Mouse (Mus musculus): ENCODE results near the gene Olfr619. TPM values are rescaled to one million over a fixed set of nuclear protein-coding genes. Genes with fewer than 3 reads are reported as not detected.

The Olfr619 gene
- not detected in 2 replicates for polyA plus RNA-seq (2016; fragmentation: Nextera tagmentation; extraction: Ambion mirVana)

- H3K4me1 ChIP-seq = no peaks in the 10 kb centered on the region
- H3K9me3 ChIP-seq = no peaks in the 10 kb centered on the region
- no peak within 1 kb of the TSS for H3K27ac ChIP-seq
- H3K4me3 ChIP-seq = no peak within 1 kb of the TSS
- no peak within 1 kb of the TSS for H3K9ac ChIP-seq
- ATAC-seq (ENCODE audit: insufficient number of reproducible peaks, insufficient read depth, low FRiP score, low TSS enrichment) = no peak
- no peaks in the 10 kb centered on the region for H3K27me3 ChIP-seq
- no peaks in the 10 kb centered on the region for H3K36me3 ChIP-seq
- H3K4me2 ChIP-seq (replicated peaks) = no peak within 1 kb of the TSS
These were observed at the start of gene Olfr619 for GRCm38 (mm10) chr7:103600275-103600674. TSS of gene Olfr619 (plus strand) at chr7:103600575.

- Histone ChIP-seq H3K4me1 (no peaks in the 10 kb centered on the region), H3K27me3 (no peaks in the 10 kb centered on the region), H3K9ac (no peak within 1 kb of the TSS), H3K4me3 (no peak within 1 kb of the TSS), H3K4me2 (replicated peaks) (no peak within 1 kb of the TSS), H3K36me3 (no peaks in the 10 kb centered on the region), H3K27ac (no peak within 1 kb of the TSS), H3K9me3 (no peaks in the 10 kb centered on the region)
- WGBS = 75% methylated on average over 2 of the region's 2 CpGs
- ATAC-seq (ENCODE audit: insufficient number of reproducible peaks, insufficient read depth, low FRiP score, low TSS enrichment) = no peak
These were observed 44.6 kb upstream of the Olfr619 start, which contains the start of gene Olfr615 for GRCm38 (mm10) chr7:103555779-103556178. TSS of gene Olfr615 (plus strand) at chr7:103556079.

GRCm38 (mm10) chr7:103569043-103569442, 31.3 kb upstream of the Olfr619 start, which contains the start of gene Olfr616:
TSS of gene Olfr616 (minus strand) at chr7:103569143.
- WGBS = 77% methylated on average over 3 of the region's 3 CpGs
- no peak within 1 kb of the TSS for H3K9ac ChIP-seq
- H3K27ac ChIP-seq = no peak within 1 kb of the TSS
- H3K4me1 ChIP-seq = no peaks in the 10 kb centered on the region
- no peaks in the 10 kb centered on the region for H3K36me3 ChIP-seq
- H3K9me3 ChIP-seq = no peaks in the 10 kb centered on the region
- no peak within 1 kb of the TSS for H3K4me3 ChIP-seq
- no peak for ATAC-seq (ENCODE audit: insufficient number of reproducible peaks, insufficient read depth, low FRiP score, low TSS enrichment)
- H3K4me2 ChIP-seq (replicated peaks) = no peak within 1 kb of the TSS
- H3K27me3 ChIP-seq = no peaks in the 10 kb centered on the region

GRCm38 (mm10) chr7:103572761-103573160, 27.6 kb upstream of the Olfr619 start, which contains the start of gene Olfr617:
TSS of gene Olfr617 (plus strand) at chr7:103573061.
- Histone ChIP-seq H3K27me3 (no peaks in the 10 kb centered on the region), H3K4me3 (no peak within 1 kb of the TSS), H3K9ac (no peak within 1 kb of the TSS), H3K4me1 (no peaks in the 10 kb centered on the region), H3K27ac (no peak within 1 kb of the TSS), H3K36me3 (no peaks in the 10 kb centered on the region), H3K9me3 (no peaks in the 10 kb centered on the region), H3K4me2 (replicated peaks) (no peak within 1 kb of the TSS)
- 81% methylated on average over 1 of the region's 1 CpGs for WGBS
- no peak for ATAC-seq (ENCODE audit: insufficient number of reproducible peaks, insufficient read depth, low FRiP score, low TSS enrichment)

- no peak within 1 kb of the TSS for H3K4me3 ChIP-seq
- WGBS = 59% methylated on average over 2 of the region's 2 CpGs
- H3K9ac ChIP-seq = no peak within 1 kb of the TSS
- no peaks in the 10 kb centered on the region for H3K4me1 ChIP-seq
- no peaks in the 10 kb centered on the region for H3K27me3 ChIP-seq
- no peaks in the 10 kb centered on the region for H3K9me3 ChIP-seq
- no peak within 1 kb of the TSS for H3K27ac ChIP-seq
- no peak for ATAC-seq (ENCODE audit: insufficient number of reproducible peaks, insufficient read depth, low FRiP score, low TSS enrichment)
- no peak within 1 kb of the TSS for H3K4me2 ChIP-seq (replicated peaks)
- no peaks in the 10 kb centered on the region for H3K36me3 ChIP-seq
These were observed 10.6 kb upstream of the Olfr619 start, which contains the start of gene Olfr618 for GRCm38 (mm10) chr7:103589803-103590202. TSS of gene Olfr618 (plus strand) at chr7:103590103.

GRCm38 (mm10) chr7:103607425-103607824, 7.0 kb downstream of the Olfr619 start:
- no peaks in the 10 kb centered on the region for H3K4me1 ChIP-seq
- H3K4me3 ChIP-seq = no peak overlapping the region
- 85% methylated on average over 2 of the region's 2 CpGs for WGBS
- no peak overlapping the region for H3K27ac ChIP-seq
- no peaks in the 10 kb centered on the region for H3K9me3 ChIP-seq
- H3K36me3 ChIP-seq = no peaks in the 10 kb centered on the region
- no peaks in the 10 kb centered on the region for H3K27me3 ChIP-seq
- no peak overlapping the region for H3K4me2 ChIP-seq (replicated peaks)
- ATAC-seq (ENCODE audit: insufficient number of reproducible peaks, insufficient read depth, low FRiP score, low TSS enrichment) = no peak
- H3K9ac ChIP-seq = no peak overlapping the region

GRCm38 (mm10) chr7:103612434-103612833, 12.1 kb downstream of the Olfr619 start, which contains the start of gene Olfr620:
TSS of gene Olfr620 (minus strand) at chr7:103612534.
- no peak for ATAC-seq (ENCODE audit: insufficient number of reproducible peaks, insufficient read depth, low FRiP score, low TSS enrichment)
- no peak within 1 kb of the TSS for H3K9ac ChIP-seq
- no peak within 1 kb of the TSS for H3K4me2 ChIP-seq (replicated peaks)
- H3K4me1 ChIP-seq = no peaks in the 10 kb centered on the region
- H3K27me3 ChIP-seq = no peaks in the 10 kb centered on the region
- no peak within 1 kb of the TSS for H3K4me3 ChIP-seq
- H3K9me3 ChIP-seq = no peaks in the 10 kb centered on the region
- no peaks in the 10 kb centered on the region for H3K36me3 ChIP-seq
- 73% methylated on average over 2 of the region's 2 CpGs for WGBS
- no peak within 1 kb of the TSS for H3K27ac ChIP-seq

- ATAC-seq (ENCODE audit: insufficient number of reproducible peaks, insufficient read depth, low FRiP score, low TSS enrichment) = no peak
- no peak overlapping the region for H3K4me2 ChIP-seq (replicated peaks)
These were observed 36.4 kb downstream of the Olfr619 start for GRCm38 (mm10) chr7:103636795-103637194.

GRCm38 (mm10) chr7:103642602-103643001, 42.2 kb downstream of the Olfr619 start, which contains the start of gene Olfr622:
TSS of gene Olfr622 (minus strand) at chr7:103642702.
- Histone ChIP-seq H3K9ac (no peak within 1 kb of the TSS), H3K4me3 (no peak within 1 kb of the TSS), H3K36me3 (no peaks in the 10 kb centered on the region), H3K4me1 (no peaks in the 10 kb centered on the region), H3K9me3 (no peaks in the 10 kb centered on the region), H3K27me3 (no peaks in the 10 kb centered on the region), H3K27ac (no peak within 1 kb of the TSS), H3K4me2 (replicated peaks) (no peak within 1 kb of the TSS)
- 69% methylated on average over 1 of the region's 1 CpGs for WGBS
- ATAC-seq (ENCODE audit: insufficient number of reproducible peaks, insufficient read depth, low FRiP score, low TSS enrichment) = no peak

More at GRCm38 (mm10) chr7:103636795-103637194, 36.4 kb downstream of the Olfr619 start:
- Histone ChIP-seq H3K4me1 (no peaks in the 10 kb centered on the region), H3K27ac (no peak overlapping the region), H3K9me3 (no peaks in the 10 kb centered on the region), H3K27me3 (no peaks in the 10 kb centered on the region), H3K9ac (no peak overlapping the region), H3K36me3 (no peaks in the 10 kb centered on the region), H3K4me3 (no peak overlapping the region)

GRCm38 (mm10) chr7:103644070-103644469, 43.7 kb downstream of the Olfr619 start:
- no peaks in the 10 kb centered on the region for H3K9me3 ChIP-seq
- no peak for ATAC-seq (ENCODE audit: insufficient number of reproducible peaks, insufficient read depth, low FRiP score, low TSS enrichment)
- H3K4me2 ChIP-seq (replicated peaks) = no peak overlapping the region
- no peaks in the 10 kb centered on the region for H3K36me3 ChIP-seq
- no peak overlapping the region for H3K9ac ChIP-seq
- no peak overlapping the region for H3K27ac ChIP-seq
- H3K4me3 ChIP-seq = no peak overlapping the region
- no peaks in the 10 kb centered on the region for H3K27me3 ChIP-seq
- H3K4me1 ChIP-seq = no peaks in the 10 kb centered on the region
- 85% methylated on average over 4 of the region's 4 CpGs for WGBS

Measured in embryonic facial prominence, embryonic 12.5 days (tissue).